Mouse (Mus musculus): ENCODE measurements around the gene Camk2g. TPM values are rescaled to one million over a fixed set of nuclear protein-coding genes. Genes with fewer than 3 reads are reported as not detected.

Gene Camk2g
- polyA plus RNA-seq, 1 experiment from 2014 or later: 183 TPM

- WGBS: 50% methylated on average over 12 of the region's 12 CpGs
- ATAC-seq (ENCODE audit: low FRiP score, low read depth): no peak
- Histone ChIP-seq H3K27me3 (no peaks in the 10 kb centered on the region), H3K4me1 (replicated peaks) (peaks cover 18% of the 10 kb centered on the region), H3K4me2 (peak overlapping the region; percentile 81), H3K9ac (peak overlapping the region; percentile 79), H3K9me3 (no peaks in the 10 kb centered on the region), H3K36me3 (peaks cover 44% of the 10 kb centered on the region), H3K4me3 (peak overlapping the region; percentile 67), H3K27ac (replicated peaks) (peak overlapping the region; percentile 90)
Measured at GRCm38 (mm10) chr14:20733041-20733951, 60.6 kb downstream of the Camk2g start.

- no peak overlapping the region for H3K4me2 ChIP-seq
Measured at GRCm38 (mm10) chr14:20730853-20731602, 62.9 kb downstream of the Camk2g start.

DNA sequence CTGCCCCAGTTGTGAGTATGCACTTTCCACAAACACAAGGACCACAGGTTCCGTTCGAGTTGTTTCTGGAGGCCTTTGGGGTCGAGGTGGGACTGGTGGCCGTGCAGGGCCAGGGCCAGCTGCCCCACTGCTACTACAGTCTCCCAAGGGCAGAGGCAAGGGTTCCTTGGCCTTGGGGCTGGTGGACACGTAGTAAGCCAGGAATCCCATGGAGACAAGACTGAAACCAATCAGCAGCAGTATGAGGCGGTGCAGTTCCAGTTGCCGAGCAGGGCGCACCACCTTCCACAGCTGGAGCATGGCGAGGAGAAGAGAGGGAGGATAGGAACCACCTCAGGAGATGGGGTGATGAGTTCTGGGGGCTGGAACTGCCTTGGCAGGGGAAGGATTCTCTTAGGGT, 64.0 kb downstream of the Camk2g start:
- no peak overlapping the region for H3K4me3 ChIP-seq
- H3K9me3 ChIP-seq: no peaks in the 10 kb centered on the region
- WGBS: 96% methylated on average over 9 of the region's 9 CpGs
- peaks cover 57% of the 10 kb centered on the region for H3K36me3 ChIP-seq
- H3K4me2 ChIP-seq: no peak overlapping the region
- H3K9ac ChIP-seq: no peak overlapping the region
- H3K27me3 ChIP-seq: no peaks in the 10 kb centered on the region
- H3K4me1 ChIP-seq (replicated peaks): peaks cover 14% of the 10 kb centered on the region
- H3K27ac ChIP-seq (replicated peaks): no peak overlapping the region
- ATAC-seq (ENCODE audit: low FRiP score, low read depth): no peak

More at GRCm38 (mm10) chr14:20730853-20731602, 62.9 kb downstream of the Camk2g start:
- peaks cover 18% of the 10 kb centered on the region for H3K4me1 ChIP-seq (replicated peaks)
- no peak overlapping the region for H3K27ac ChIP-seq (replicated peaks)
- no peaks in the 10 kb centered on the region for H3K9me3 ChIP-seq
- H3K36me3 ChIP-seq: peaks cover 49% of the 10 kb centered on the region
- WGBS: 89% methylated on average over 9 of the region's 9 CpGs
- no peak overlapping the region for H3K4me3 ChIP-seq
- no peaks in the 10 kb centered on the region for H3K27me3 ChIP-seq
- ATAC-seq (ENCODE audit: low FRiP score, low read depth): no peak
- H3K9ac ChIP-seq: no peak overlapping the region

DNA sequence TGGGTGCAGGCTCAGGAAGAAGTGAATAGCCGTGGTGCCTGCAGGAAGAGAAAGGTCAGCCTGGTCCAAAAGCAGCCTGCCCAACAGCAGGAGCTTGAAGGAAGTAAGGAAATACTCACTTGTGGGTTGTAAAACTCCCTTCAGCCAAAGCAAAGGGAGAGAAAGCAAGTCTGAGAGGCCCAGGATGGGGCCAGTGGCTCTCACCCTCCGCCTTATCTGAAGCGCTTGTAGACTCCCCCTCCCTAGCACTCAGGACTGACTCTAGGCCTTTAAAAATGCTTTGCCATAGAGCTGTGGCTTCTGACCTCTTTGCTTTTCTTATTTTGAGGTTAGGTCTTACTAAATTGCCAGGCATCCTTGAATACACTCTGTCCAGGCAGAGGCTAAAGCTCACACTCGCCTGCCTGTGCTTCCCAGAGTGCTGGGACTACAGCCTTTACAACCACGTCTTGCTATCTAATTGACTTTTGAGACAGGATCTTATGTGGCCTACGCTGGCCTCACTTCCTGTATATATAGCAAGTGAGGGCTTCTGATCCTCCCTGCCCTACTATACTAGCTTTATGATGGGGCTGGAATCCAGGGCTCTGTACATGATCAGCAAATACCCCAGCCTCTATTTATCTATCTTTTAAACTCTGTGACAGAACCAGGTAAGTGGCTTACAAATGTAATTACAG, 68.1 kb downstream of the Camk2g start:
- WGBS: 85% methylated on average over 6 of the region's 6 CpGs
- Histone ChIP-seq H3K36me3 (peaks cover 94% of the 10 kb centered on the region), H3K9ac (no peak overlapping the region), H3K4me2 (no peak overlapping the region), H3K4me3 (no peak overlapping the region), H3K27me3 (no peaks in the 10 kb centered on the region), H3K9me3 (no peaks in the 10 kb centered on the region), H3K27ac (replicated peaks) (no peak overlapping the region), H3K4me1 (replicated peaks) (no peaks in the 10 kb centered on the region)
- ATAC-seq (ENCODE audit: low FRiP score, low read depth): no peak

DNA sequence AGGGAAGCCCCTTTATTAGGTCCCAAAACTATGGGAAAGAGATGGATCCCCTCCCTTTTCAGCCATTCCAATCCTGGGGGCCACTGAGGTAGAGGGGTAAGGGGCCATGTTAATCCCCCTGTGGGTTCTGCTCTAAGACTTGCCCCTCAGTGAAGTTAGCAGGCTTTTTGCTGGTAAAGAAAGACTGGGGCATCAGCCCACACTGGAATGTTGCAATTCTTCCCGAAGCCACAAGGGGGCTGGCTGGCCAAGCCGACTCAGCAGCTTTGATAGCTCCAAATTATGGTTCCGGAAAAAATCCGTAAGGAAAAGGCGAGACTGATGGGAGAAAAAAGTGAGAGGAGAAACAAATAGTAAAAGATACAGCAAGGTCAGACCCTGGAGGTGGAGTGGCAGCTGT, 69.8 kb downstream of the Camk2g start:
- 28% methylated on average over 5 of the region's 5 CpGs for WGBS
- Histone ChIP-seq H3K9ac (no peak overlapping the region), H3K36me3 (peaks cover 94% of the 10 kb centered on the region), H3K4me1 (replicated peaks) (no peaks in the 10 kb centered on the region), H3K27ac (replicated peaks) (no peak overlapping the region), H3K27me3 (no peaks in the 10 kb centered on the region), H3K4me2 (no peak overlapping the region), H3K4me3 (no peak overlapping the region), H3K9me3 (no peaks in the 10 kb centered on the region)
- no peak for ATAC-seq (ENCODE audit: low FRiP score, low read depth)

GRCm38 (mm10) chr14:20723006-20723405, 70.9 kb downstream of the Camk2g start:
- Histone ChIP-seq H3K9ac (no peak overlapping the region), H3K27me3 (no peaks in the 10 kb centered on the region), H3K9me3 (no peaks in the 10 kb centered on the region), H3K4me1 (replicated peaks) (no peaks in the 10 kb centered on the region), H3K4me3 (no peak overlapping the region), H3K36me3 (peaks cover 94% of the 10 kb centered on the region), H3K27ac (replicated peaks) (no peak overlapping the region), H3K4me2 (no peak overlapping the region)
- WGBS: 86% methylated on average over 12 of the region's 12 CpGs
- ATAC-seq (ENCODE audit: low FRiP score, low read depth): no peak

DNA sequence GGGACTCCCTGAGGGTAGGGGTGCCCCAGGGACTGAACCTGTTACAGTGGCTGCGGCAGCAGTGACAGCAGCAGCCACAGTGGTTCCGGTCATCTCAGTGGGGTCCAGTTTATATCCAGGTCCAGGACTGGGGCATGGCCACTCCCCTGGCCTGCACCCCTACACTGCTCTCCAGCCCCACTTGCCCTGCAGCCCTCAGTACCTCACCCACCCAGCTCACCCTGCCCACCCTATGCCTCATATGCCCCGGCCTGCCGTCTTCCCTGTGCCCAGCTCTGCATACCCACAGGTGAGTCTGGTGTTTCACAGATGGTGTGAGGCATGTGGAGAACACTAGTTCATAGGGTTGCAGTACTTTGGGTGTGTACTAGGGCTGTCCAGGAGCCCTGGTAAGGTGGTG, 72.5 kb downstream of the Camk2g start:
- no peak overlapping the region for H3K27ac ChIP-seq (replicated peaks)
- 94% methylated on average over 4 of the region's 4 CpGs for WGBS
- no peaks in the 10 kb centered on the region for H3K27me3 ChIP-seq
- peaks cover 95% of the 10 kb centered on the region for H3K36me3 ChIP-seq
- no peak overlapping the region for H3K9ac ChIP-seq
- no peak overlapping the region for H3K4me2 ChIP-seq
- H3K9me3 ChIP-seq: no peaks in the 10 kb centered on the region
- H3K4me3 ChIP-seq: no peak overlapping the region
- ATAC-seq (ENCODE audit: low FRiP score, low read depth): peak; percentile 33; the same call in 1 of the 2 replicates
- H3K4me1 ChIP-seq (replicated peaks): no peaks in the 10 kb centered on the region

DNA sequence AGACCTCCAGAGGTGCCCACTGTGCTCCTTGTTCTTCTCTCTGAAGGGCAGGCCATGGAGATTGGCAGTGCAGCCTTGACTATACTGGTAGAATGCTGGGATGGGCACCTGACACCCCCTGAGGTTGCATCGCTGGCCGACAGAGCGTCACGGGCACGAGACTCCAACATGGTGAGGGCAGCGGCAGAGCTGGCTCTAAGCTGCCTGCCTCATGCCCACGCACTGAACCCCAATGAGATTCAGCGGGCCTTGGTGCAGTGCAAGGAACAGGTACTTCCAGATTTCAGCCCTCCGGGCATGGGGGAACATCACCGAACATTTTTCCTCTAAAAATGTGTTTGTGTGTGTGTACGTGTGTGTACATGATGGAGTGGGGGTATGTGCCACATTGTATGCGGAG, 74.1 kb downstream of the Camk2g start:
- Histone ChIP-seq H3K9me3 (no peaks in the 10 kb centered on the region), H3K4me3 (no peak overlapping the region), H3K4me2 (no peak overlapping the region), H3K36me3 (peaks cover 98% of the 10 kb centered on the region), H3K9ac (no peak overlapping the region), H3K4me1 (replicated peaks) (no peaks in the 10 kb centered on the region), H3K27me3 (no peaks in the 10 kb centered on the region), H3K27ac (replicated peaks) (no peak overlapping the region)
- ATAC-seq (ENCODE audit: low FRiP score, low read depth): no peak
- WGBS: 94% methylated on average over 12 of the region's 12 CpGs

DNA sequence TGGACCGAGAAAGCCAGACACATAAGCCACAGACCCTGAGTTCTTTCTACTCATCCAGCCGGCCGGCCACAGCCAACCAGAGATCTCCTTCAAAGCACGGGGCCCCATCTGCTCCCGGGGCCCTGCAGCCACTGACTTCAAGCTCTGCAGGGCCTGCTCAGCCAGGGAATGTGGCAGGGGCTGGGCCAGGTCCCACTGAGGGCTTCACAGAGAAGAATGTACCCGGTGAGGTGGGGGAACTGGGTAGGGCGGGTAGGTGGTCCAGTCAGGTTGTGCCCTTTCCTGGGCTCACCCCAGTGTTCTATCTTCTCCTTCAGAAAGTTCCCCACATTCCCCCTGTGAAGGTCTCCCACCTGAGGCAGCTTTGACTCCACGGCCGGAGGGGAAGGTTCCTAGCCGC, 75.4 kb downstream of the Camk2g start:
- WGBS: 91% methylated on average over 10 of the region's 10 CpGs
- H3K4me3 ChIP-seq: no peak overlapping the region
- H3K27me3 ChIP-seq: no peaks in the 10 kb centered on the region
- H3K36me3 ChIP-seq: peaks cover 99% of the 10 kb centered on the region
- no peak overlapping the region for H3K4me2 ChIP-seq
- H3K4me1 ChIP-seq (replicated peaks): no peaks in the 10 kb centered on the region
- H3K9ac ChIP-seq: no peak overlapping the region
- H3K9me3 ChIP-seq: no peaks in the 10 kb centered on the region
- H3K27ac ChIP-seq (replicated peaks): no peak overlapping the region
- ATAC-seq (ENCODE audit: low FRiP score, low read depth): no peak

DNA sequence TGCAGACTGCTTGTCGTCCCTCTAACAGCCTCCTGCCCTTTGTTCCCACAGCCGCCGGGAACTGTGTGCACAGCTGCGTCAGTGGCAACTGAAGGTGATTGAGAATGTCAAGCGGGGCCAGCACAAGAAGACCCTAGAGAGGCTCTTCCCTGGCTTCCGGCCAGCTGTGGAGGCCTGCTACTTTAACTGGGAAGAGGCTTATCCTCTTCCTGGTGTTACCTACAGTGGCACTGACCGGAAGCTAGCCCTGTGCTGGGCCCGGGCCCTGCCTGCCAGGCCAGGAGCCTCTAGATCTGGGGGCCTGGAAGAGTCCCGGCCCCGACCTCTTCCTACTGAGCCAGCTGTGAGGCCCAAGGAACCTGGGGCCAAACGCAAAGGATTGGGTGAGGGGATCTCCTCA, 80.1 kb downstream of the Camk2g start:
- Histone ChIP-seq H3K27ac (replicated peaks) (no peak overlapping the region), H3K4me2 (no peak overlapping the region), H3K9ac (no peak overlapping the region), H3K4me1 (replicated peaks) (peaks cover 12% of the 10 kb centered on the region), H3K36me3 (peaks cover 87% of the 10 kb centered on the region), H3K4me3 (no peak overlapping the region), H3K27me3 (no peaks in the 10 kb centered on the region), H3K9me3 (no peaks in the 10 kb centered on the region)
- no peak for ATAC-seq (ENCODE audit: low FRiP score, low read depth)
- 73% methylated on average over 11 of the region's 11 CpGs for WGBS

DNA sequence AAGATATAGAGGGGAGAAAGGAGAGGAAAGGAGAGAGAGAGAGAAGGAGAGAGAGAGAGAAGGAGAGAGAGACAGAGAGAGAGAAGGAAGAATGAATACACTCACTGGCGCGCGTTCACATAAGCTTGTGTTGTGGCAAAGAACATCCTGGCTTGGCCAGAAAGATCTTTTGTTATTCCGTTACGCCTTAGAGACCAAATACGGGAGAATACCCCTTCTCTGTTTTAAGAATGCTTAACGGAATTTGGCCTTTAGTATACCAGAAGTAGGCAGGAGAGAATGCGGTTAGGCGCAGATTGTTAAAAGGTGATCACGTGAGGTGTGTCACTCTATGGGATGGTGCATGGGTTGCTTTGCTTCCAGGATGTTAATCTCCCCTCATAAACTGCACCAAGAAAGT, 85.6 kb downstream of the Camk2g start:
- Histone ChIP-seq H3K27me3 (no peaks in the 10 kb centered on the region), H3K36me3 (peaks cover 40% of the 10 kb centered on the region), H3K4me3 (peak overlapping the region; percentile 98), H3K9ac (peak overlapping the region; percentile 99), H3K27ac (replicated peaks) (peak overlapping the region; percentile 95; the same call in 1 of the 2 replicates), H3K4me1 (replicated peaks) (peaks cover 30% of the 10 kb centered on the region), H3K4me2 (peak overlapping the region; percentile 63), H3K9me3 (no peaks in the 10 kb centered on the region)
- no peak for ATAC-seq (ENCODE audit: low FRiP score, low read depth)
- WGBS: 11% methylated on average over 10 of the region's 10 CpGs
